Mouse (Mus musculus) erythroblast, adult 5-6 weeks (primary cell): ENCODE measurements around the gene Pamr1. TPM values are rescaled to one million over a fixed set of nuclear protein-coding genes. Genes with fewer than 3 reads are reported as not detected.

Experiments used
- ATAC-seq: replicated peaks from 2 replicates; pipeline ENCODE4 v1.8.0; 2016; ENCODE audit warnings: moderate number of reproducible peaks, mild to moderate bottlenecking, moderate TSS enrichment, inconsistent platforms; ENCODE audit not compliant: poor library complexity, low FRiP score, severe bottlenecking
- total RNA-seq, 2 experiments: library from RNA; stranded (forward) in 1 of 2; stranded (reverse) in 1 of 2; fragments of 150-400 nt in 1 of 2; fragments of 200-764, 138-1000 nt in 1 of 2; gene quantifications; 2 replicates each; pipeline versions ENCODE4 v1.2.3 to v1.2.4; 2015 to 2017; ENCODE audit warnings: low replicate concordance in 2 of 2

The Pamr1 gene
- total RNA-seq, 2 experiments from 2014 or later, result not detected

DNA sequence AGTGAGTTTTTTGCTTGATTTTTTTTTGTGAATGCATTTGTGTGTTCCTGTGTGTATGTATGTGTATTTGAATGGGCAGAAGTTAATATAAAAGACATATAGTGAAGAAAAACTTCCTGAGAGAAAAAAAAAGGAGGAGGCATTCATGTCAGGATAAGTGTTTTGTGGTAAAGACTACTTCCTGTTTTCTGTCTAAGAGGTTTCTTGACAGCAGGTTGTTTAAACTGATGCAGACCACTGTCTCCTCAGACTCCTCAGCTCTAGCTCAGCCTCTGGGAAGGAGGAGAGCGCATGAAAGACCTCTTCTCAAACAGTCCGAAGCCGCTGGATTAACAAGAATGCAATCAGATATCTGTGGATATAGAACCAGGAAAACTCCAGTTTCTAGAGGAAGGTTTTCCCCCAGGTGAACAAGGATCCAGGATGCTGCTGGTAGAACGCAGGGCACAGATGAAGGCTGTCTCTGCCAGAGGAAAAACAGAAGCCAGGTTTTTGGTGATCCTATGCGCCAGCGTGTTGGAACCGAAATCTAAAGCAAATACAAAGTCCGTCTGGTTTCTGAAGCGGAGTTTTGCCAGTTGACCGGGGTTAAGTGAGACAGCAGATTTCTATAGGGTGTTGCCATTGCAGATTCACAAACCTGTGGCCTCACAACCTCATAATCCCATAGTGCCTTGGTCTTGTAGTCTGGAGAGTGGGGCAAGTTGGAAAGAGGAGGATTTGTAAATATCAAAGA lies 45.8 kb downstream of the Pamr1 start:
- ATAC-seq, result no peak

DNA sequence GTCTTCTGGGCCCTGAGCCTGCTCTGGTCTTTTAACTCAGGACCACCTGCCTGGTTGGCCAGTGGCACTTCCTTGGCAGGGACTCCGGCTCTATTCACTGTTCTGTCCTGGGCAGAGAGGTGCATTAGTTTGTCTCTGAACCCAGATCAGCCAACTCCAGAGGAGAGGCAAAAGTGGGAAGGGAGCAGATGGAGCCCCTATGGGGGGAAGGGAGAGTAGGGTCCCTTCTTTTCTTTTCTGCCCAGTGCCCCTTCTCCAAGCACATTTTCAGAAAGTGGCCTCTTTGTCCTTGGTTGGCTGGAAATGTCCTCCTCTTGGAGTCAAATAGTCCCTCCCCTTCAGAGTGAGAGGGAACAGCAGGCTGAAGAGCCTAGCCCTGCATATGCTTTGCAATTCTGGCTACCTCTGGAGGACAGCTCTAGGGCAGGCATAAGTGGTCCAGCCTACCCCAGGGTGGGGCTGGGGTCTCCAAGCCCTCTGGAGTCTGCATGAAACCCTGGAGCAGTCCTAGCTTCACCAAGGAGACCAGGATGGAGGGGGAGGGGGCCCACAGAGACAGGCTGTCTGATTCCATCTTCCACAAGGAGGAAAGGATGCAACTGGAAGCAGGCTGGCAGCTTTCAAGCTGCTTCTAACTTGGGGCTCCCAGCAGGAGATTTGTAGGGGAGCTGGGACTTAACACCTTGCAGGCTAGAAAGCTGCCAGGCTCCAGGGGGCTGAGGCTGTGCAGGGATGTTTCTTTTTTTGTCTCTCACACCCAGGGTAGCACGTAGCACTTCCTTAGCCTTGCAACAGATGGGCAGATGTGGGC lies 49.3 kb downstream of the Pamr1 start:
- no peak for ATAC-seq

DNA sequence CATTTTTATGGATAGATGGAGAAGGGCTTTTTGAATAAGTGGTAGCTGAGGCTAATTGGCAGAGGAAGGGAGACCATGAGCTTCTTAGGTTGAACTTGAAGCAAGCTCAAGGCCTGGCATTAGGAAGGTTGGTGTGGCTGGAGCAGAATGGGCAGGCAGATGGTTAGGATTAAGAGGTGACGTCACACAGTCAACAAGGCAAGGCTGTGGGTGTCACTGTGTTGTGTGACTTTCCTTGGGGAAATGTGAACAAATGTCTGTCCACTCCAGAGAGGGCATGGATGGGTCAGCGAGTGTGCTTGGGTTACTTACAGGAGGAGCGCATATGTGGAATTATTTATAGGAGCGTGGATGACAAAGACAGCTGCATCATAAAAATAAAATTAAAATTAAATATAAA lies 50.7 kb downstream of the Pamr1 start:
- no peak for ATAC-seq

DNA sequence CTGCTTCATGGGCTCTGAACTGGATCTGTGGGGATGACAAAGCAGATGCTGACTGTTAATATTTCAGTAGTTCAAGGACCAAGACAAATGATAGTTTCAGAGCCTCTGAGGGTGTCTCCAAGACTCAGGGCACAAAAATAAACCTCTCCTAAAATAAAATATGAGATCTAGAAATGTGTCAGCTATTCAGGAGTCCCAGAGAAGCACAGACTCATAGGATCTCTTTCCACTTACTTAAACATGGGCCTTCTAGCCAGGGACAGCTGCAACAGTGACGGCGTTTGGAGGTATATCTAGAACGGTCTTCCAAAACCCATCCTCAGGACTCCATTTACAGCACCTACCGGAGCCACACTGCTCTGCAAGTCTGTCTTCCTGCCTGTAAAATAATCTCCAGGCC lies 60.7 kb downstream of the Pamr1 start:
- no peak for ATAC-seq

DNA sequence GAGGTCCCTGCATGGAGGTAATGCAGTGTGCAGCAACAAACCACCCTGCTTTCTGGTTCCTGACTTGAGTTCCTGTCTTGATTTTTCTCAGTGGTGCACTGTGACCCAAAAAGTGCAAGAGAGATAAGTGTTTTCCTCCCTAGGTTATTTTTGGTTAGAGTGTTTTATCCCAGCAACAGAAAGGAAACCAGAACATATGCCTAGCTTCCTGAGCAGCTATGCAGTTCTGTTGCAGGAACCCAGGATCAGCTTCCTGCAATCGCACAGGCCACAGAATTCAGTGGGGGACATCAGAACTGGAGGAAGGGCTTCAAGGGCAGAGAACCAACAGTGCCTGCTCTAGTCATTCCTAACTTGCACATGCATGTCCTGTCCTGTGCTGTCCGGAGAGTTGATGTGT lies 66.8 kb downstream of the Pamr1 start:
- no peak for ATAC-seq

DNA sequence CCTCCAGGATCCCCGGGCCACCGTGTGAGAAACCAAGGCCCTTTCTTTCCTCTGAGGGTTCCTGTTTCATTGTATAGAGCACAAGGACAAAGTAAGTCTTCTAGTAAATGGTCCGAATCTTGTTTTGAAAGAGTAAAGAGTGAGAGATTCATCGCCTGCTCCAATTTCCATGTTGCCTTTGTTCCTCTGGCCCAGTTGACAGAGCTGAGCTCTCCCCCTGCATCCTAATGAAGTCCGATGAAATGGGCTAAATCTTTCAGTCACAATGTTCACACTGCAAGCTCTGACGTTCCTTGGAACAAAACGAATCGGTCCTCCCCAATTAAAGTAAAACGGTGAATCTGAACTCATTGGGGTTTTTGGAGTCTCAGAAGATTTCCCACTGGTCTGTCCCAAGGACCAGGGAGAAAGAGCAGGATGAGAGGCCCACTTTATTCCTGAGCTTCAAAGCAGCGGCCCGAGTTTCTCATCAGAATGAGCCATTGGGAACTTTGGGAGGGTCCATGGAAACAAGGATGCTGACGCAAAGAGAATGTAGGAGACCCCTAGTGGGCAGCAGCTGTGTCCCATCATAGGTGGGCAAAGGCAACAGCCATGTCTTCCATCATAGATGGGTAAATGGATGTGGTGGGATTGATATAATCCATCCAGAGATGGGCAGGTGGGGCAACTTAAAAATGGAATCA lies 71.1 kb downstream of the Pamr1 start:
- no peak for ATAC-seq

DNA sequence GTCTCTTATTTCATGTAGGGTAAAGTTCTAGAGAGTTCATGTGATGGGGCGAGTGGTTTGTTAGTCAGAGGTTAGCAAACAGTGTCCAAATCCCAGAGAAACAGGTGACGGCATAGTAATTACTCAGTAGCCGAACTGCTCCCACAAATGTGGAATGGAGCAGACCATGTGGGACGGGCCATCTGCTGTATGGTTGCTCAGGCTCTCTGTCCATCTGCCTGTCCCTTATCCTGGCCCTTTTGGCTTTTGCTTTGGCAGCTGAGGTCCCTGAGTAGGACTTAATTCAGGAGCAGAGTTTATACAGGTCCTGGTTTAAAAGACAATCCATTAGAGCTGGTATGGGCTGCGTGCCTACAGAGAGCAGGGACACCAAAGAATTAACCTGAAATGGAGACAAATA lies 72.4 kb downstream of the Pamr1 start:
- ATAC-seq, result no peak

DNA sequence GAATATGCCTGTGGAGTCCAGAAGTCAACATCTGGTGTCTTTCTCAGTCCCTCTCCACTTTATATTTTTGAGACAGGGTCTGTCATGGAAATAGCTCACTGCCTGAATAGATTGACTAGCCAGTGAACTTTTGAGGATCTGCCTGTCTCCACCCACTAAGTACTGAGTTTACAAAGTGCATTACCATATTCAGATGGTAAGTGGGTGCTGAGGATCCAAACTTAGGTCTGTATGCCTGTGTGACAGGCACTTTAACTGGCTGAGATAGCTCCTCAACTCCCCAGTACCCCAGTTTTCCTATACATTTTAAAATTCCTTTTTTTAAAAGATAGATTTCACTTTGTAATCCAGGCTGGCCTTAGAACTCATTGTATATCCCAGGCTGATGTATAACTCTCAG lies 73.1 kb downstream of the Pamr1 start:
- ATAC-seq, result no peak

DNA sequence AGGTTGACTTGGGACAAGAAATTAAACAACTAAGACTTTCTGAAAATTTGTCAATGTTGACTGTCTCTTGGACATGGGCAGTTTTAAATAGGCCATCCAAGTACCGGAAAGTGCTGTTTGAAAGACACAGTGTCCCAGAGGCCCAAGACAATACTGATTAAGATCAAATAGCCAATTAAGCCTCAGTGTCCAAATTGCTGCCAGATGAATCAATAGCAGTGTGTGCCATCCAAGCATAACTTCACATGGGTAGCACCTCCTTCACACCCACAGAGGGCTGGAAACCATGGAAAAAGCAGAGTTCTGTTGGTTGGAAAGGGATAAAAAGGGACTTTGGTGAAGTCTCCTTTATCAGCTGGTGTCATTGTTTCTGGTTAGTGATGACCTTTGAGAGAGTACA lies 74.7 kb downstream of the Pamr1 start:
- ATAC-seq, result no peak

DNA sequence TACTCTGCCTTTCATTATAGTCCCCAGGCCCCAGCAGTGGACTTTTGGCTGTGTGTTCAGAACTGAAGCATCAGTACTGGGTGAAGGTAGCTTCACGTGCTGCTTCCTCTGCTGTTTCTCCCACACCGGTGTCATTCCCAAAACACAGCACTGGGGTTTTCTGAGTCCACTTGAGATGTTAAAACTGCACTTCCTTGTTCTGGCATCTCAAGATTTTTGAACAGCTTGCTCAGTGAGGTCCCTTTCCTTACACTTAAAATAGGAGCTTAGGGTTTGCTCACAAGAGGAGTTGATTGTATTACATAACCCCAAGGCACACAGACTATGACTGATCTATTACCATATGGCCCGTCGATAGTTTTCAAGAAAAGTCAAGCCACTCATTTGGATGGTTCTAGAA lies 82.5 kb downstream of the Pamr1 start:
- ATAC-seq, result no peak

DNA sequence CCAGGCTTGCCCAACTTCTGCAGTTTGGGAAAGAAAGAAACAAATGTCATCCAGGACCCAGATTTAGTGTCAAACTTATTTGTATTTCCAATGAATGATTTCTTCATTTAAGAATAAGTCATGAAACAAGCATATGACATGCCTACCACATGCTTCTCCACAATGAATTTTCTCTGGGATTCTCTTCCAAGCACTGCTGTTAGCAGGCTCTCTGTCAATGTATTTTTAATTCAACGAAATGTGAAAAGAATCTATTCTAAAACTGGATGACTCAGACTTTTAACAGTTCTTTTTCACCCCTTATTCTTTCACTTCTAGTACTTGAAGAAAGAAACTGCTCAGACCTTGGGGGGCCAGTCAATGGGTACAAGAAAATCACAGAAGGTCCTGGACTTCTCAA lies 84.2 kb downstream of the Pamr1 start:
- ATAC-seq, result no peak

DNA sequence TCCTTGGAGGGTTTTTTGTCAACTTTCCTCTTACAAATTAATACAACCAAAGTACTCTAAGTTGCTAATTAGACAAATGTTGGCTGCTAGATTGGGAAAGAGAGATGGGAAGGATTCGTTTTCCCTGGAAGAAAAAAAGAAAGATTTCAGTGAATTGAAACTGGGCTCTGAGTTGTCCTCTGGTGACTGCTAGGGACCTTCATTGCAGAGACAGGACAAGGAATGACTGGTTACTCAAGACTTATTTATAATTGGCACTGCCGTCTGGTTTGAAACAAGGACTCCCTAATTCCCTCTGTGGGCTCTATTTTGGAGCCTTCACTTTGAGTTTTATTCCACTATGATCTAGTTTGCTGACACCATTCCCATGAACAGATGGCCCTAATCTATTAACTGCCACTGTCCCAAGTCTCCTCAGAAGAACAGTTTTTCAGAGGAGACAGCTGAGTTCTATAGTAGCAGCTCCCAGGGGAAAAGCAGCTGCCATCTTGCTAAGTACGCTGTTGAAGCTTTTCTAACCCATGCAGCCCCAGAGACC lies 85.8 kb downstream of the Pamr1 start:
- no peak for ATAC-seq

DNA sequence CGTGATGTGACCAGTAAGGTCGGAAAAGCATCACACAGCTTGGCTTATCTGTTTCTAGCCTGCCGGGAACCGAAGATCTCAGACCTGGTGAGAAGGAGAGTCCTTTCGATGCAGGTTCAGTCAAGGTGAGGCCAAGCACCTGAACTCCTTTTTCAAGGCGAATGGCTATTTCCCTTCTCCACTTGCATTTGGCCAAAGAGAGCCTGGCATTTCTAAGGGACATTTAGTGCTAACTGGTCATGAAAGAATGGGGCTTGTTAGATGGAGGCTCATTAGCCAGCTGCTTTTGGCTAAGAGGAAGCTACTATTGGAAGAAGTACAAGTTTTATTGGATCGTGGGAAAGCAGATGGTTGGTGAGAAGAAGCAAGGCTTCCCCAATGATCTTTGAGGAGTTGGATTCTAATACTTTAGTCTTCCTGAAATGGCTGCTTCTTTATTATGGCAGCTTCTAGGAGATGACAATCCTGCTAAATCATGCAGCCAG lies 86.3 kb downstream of the Pamr1 start:
- ATAC-seq, result no peak

DNA sequence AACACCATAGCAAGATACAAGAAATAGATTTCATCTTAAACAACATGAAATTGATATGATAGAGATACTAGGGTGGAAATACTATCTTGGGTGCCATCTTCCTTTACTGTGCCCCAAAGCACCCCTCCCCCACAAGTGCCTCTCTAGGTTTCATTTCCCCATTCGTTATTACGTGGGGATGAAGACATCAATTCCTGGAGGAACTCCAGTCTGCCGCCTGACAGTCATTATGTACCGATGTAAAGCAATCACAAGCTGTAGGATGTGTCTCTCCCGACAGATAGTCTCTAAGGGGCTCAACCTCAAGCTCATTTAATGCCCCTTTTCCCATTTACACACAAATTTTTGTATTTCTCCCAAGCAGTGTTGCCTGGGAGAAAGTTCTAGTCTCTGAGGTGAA lies 88.3 kb downstream of the Pamr1 start:
- no peak for ATAC-seq

DNA sequence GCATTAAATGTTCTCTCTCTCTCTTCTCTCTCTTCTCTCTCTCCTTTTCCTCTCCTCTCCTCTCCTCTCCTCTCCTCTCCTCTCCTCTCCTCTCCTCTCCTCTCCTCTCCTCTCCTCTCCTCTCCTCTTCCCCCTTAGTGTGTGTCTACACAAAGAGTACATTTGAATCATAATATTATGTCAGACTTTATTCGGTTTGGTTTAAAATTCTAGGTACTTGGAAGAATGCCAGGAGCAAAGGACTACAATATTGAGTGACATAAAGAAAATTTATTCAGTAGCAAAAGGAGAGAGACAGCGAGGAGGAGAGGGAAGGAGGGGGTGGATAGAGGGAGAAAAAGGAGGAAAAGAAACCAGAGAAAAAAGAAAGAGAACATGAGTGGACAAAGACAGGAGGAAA lies 88.9 kb downstream of the Pamr1 start:
- ATAC-seq, result no peak

DNA sequence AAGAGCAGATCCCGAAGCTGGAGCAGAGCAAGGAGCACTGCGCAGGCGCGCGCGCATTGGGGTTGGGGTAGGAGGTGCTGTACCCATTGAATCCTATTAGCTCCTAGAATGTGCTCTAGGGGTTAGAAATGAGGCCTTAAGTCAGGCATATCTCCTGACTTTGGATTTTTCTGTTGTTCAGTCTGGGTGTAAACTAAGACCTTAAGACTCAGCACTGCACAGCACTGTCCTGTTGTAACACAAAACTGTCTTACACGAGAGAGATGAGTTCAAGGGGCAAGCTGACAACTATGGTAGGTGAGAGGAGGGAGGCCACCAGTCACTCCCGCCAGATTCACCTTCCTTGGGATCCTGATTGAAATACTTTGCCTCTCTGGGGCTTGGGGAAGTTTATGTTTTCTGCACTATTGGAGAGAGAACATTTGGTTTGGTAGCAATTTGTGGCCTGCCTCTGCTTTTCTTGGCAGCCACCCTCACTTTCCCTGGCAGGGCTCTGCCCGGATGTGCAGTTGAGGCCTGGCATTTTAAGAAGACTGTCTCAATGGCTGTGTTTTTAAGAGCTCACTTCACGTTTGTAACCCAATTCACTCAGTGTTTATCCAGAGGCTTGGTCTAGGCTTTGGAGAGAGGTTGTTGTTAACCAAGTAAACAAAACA lies 99.2 kb downstream of the Pamr1 start:
- no peak for ATAC-seq

DNA sequence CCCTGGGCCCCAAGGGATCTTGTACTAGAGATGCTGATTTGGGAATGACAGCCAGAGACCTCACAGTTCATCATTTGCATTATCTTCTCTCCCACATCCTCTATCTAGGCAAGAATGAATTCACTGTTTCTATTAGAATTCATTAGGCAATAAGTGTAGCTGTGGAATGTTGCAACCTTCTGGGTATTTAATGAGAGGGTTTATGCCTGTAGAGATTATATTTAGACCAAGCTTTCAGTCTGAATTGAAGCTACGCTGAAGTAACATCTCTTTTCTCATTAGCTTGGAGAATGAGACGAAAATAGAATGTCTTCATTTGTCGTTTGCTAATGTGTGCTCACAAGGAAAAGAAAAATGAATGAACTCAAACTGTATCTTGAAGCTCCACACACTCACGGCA lies 100.5 kb downstream of the Pamr1 start:
- no peak for ATAC-seq

DNA sequence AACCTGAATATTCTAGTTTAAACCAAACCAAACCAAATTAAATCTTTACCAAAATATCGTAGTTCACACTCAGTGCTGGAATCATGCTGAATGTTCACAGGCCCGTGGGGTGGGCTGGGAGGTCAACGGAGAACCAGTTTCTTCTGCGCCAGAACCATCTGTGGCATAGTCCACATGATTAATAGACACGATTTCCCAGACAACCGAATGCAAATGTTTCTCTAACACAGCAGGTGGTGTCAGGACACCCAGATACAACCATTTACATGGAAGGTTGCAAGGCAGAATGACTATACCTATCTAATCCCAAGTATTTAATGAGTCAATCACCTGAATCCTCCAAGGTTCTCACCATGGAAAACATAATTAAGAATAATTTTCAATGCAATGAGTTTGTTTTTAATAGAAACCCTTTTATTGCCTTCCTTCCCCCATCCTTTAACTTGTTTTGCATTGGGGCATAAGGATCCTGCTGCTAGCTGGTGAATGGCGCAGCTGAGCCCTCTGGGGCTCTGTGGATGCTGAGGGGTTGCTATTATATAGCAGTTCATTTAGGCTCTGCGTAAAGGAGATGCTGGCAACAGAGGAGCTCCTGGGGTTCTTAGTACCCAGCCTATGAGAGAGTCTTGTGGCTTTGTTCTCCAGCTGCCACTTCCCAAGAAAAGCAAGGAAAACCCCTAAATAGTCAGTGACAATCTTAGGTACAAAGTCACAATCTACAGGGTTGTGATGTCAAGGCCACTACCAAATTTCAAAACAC lies 106.3 kb downstream of the Pamr1 start:
- no peak for ATAC-seq

DNA sequence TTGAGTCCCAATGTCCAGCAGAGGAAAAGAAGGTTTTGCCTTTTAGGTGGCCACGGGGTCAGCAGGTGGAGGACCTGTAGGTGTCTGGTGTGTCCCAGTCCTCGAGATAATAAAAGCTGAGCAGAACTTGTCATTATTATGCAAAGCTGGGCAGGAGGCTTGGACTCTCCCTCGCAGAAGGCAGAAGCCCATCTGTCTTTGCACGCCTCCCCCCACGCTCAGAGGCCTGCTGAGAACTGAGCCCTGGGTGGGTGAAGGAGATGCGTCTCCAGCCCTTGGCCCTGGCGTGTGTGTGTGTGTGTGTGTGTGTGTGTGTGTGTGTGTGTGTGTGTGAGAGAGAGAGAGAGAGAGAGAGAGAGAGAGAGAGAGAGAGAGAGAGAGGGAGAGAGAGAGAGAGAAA lies 107.9 kb downstream of the Pamr1 start:
- ATAC-seq, result no peak
